In genomic region chr1:175673563-175674325, GRCm38 (mm10) we compare ENCODE assay signal across 42 mouse cellular contexts. TPM values are rescaled to one million over a fixed set of nuclear protein-coding genes. Genes with fewer than 3 reads are reported as not detected.
"Had no signal": no experiment of that assay in that cellular context is flagged by ENCODE, and none has a peak within 500 bp of the region (broad histone marks: within the 10 kb centered on the region; RNA-seq: fewer than 3 reads in every experiment).

No protein-coding gene starts in this region.

- H3K9ac ChIP-seq: heart, embryonic 13.5 days; heart, embryonic 15.5 days; hindbrain, embryonic 12.5 days; hindbrain, embryonic 14.5 days; kidney, embryonic 15.5 days; limb, embryonic 13.5 days; limb, embryonic 15.5 days; liver, embryonic 12.5 days; liver, embryonic 14.5 days had no signal

- H3K36me3 ChIP-seq: heart, embryonic 13.5 days; heart, embryonic 15.5 days; hindbrain, embryonic 12.5 days; kidney, embryonic 15.5 days; limb, embryonic 13.5 days; limb, embryonic 15.5 days; liver, embryonic 12.5 days had no signal

- DNase-seq: gastrocnemius, adult 2 months; gastrocnemius, postnatal 10 days; gastrocnemius, postnatal 25 days; heart, postnatal 4 days; kidney, adult 11 months; kidney, adult 2 months; kidney, adult 9 months; kidney, postnatal 14 days; kidney, postnatal 36 days; layer of hippocampus, adult 9-11 months; layer of hippocampus, postnatal 36 days; left cerebral cortex, postnatal 4 days had no signal

- H3K4me1 ChIP-seq: heart, embryonic 15.5 days; hindbrain, embryonic 10.5 days; hindbrain, embryonic 12.5 days; kidney, embryonic 15.5 days; limb, embryonic 15.5 days; liver, embryonic 12.5 days had no signal

- ATAC-seq: intestine, embryonic 16.5 days; liver, embryonic 12.5 days had no signal

- H3K4me2 ChIP-seq: heart, embryonic 11.5 days; heart, embryonic 13.5 days; heart, embryonic 15.5 days; hindbrain, embryonic 12.5 days; hindbrain, embryonic 14.5 days; kidney, embryonic 15.5 days; limb, embryonic 13.5 days; limb, embryonic 15.5 days; liver, embryonic 12.5 days had no signal

- H3K27me3 ChIP-seq: heart, embryonic 13.5 days; heart, embryonic 15.5 days; hindbrain, embryonic 12.5 days; kidney, embryonic 15.5 days; limb, embryonic 13.5 days; limb, embryonic 15.5 days; liver, embryonic 12.5 days had no signal

- H3K27ac ChIP-seq: gastrocnemius, adult 2 months; heart, embryonic 13.5 days; heart, embryonic 15.5 days; hindbrain, embryonic 10.5 days; hindbrain, embryonic 12.5 days; hindbrain, embryonic 14.5 days; kidney, embryonic 15.5 days; kidney, postnatal 0 days; limb, embryonic 13.5 days; limb, embryonic 15.5 days; liver, embryonic 12.5 days; liver, embryonic 14.5 days had no signal

- H3K9me3 ChIP-seq: heart, embryonic 13.5 days; heart, embryonic 15.5 days; hindbrain, embryonic 10.5 days; hindbrain, embryonic 12.5 days; kidney, embryonic 15.5 days; limb, embryonic 13.5 days; limb, embryonic 15.5 days; liver, embryonic 12.5 days had no signal

- H3K4me3 ChIP-seq: gastrocnemius, adult 2 months; heart, embryonic 13.5 days; heart, embryonic 15.5 days; hindbrain, embryonic 10.5 days; hindbrain, embryonic 12.5 days; kidney, embryonic 15.5 days; limb, embryonic 13.5 days; limb, embryonic 15.5 days; liver, embryonic 12.5 days had no signal

RNA-seq across cellular contexts. Expression of gene Wdr64, which starts 24.6 kb away (rescaled TPM):
- total RNA-seq: gastrocnemius, adult 2 months; gastrocnemius, postnatal 10 days; gastrocnemius, postnatal 25 days; gastrocnemius, postnatal 4 days; granulocyte monocyte progenitor cell, adult 5-6 weeks; heart, adult 8-10 months; heart, postnatal 25 days; heart, postnatal 4 days; layer of hippocampus, adult 18-20 months; layer of hippocampus, adult 8-10 months; layer of hippocampus, postnatal 14 days; layer of hippocampus, postnatal 36 days; left cerebral cortex, adult 18-20 months; left cerebral cortex, adult 8-10 months; left cerebral cortex, postnatal 10 days; left cerebral cortex, postnatal 25 days; left cerebral cortex, postnatal 4 days; liver, adult 2 months had no signal
- polyA plus RNA-seq: heart, embryonic 11.5 days; heart, embryonic 13.5 days; heart, embryonic 15.5 days; heart, postnatal 0 days; hindbrain, embryonic 10.5 days; hindbrain, embryonic 12.5 days; hindbrain, embryonic 14.5 days; hindbrain, embryonic 16.5 days; intestine, embryonic 14.5 days; intestine, embryonic 16.5 days; kidney, postnatal 0 days; large intestine, adult 2 months; limb, embryonic 11.5 days; limb, embryonic 13.5 days; limb, embryonic 15.5 days; liver, adult 2 months; liver, embryonic 12.5 days; liver, embryonic 14.5 days had no signal

RNA-seq across cellular contexts. Expression of gene Kmo, which starts 53.6 kb away (rescaled TPM):
- total RNA-seq: heart, postnatal 4 days; layer of hippocampus, adult 18-20 months; left cerebral cortex, postnatal 10 days; left cerebral cortex, postnatal 25 days had no signal
- polyA plus RNA-seq: hindbrain, embryonic 12.5 days had no signal
